Mouse (Mus musculus): Measurements from ENCODE around the gene Fam110a.

Fam110a gene

DNA sequence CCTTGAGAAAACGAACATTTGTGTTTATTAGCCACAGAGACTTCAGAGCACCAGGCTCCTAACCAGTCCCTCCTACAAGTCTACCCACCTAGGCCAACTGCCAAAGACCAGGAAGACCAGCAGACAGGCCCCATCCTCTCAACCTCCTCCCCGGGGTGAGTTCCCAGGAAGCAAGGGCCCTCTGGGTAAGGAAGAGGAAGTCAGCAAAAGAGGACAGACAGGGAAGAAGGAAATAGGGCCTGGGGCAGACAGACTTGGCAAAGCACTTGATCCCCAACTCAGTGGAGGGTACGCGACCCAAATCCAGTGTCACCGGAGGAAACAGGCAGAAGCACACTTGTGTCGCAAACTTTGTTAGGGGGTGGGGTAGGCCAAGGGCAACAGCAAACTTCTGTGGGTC lies 10.6 kb downstream of the Fam110a start:
- no peak for DNase-seq

DNA sequence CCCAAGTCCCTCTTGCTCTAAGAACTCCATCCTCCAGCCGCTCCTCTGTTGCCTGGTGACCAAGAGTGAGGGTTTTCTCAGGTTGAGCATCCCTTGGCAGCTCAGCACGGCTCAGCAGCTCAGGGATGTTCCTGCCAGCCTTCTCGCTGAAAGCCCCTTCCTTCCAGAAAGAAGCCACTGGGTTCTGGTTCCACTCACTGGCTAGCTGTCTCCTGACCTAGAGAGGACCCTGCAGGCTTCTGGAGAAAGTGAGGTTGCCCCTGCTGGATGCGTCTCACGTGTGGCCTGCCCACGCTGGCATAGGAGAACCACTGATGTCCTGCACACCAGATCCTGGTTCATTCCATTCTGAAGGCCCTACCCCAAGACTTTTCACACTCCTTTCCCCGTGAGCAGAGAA lies 11.0 kb downstream of the Fam110a start:
- no peak for DNase-seq

DNA sequence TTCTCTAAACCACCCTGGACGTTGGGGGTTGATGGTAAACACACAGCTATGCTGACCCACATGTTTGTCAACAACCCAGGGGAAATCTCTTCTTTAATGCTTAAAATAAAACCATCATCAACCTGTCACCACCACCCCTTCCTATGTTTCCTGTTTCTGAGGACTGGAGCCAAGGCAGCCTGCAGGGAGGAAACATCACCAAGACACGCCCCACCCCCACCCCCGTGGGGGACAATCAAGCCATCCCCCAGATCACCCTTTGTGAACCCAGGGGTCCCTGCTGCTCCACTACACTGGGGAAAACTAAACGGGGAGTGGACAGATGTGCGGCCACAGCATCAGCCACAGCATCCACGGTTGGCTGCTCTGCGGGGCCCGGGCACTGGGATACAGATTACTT lies 11.6 kb downstream of the Fam110a start:
- no peak for DNase-seq

DNA sequence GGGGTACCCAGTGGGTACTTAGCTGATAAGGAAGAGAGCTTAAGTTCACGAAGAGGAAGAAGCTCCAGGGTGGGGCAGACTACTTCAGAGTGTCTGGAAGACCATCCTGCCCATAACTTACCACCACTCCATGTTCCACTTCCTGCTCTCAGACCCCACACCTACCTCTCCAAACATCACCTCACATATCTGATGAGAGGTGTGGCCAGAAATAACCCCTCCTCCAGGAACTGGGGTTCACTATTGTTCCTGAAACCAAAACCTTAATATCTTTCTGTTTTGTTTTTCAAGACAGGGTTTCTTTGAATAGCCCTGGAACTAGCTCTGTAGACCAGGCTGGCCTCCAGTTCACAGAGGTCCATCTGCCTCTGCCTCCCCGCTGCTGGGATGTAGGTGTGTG lies 12.2 kb downstream of the Fam110a start:
- no peak for DNase-seq

DNA sequence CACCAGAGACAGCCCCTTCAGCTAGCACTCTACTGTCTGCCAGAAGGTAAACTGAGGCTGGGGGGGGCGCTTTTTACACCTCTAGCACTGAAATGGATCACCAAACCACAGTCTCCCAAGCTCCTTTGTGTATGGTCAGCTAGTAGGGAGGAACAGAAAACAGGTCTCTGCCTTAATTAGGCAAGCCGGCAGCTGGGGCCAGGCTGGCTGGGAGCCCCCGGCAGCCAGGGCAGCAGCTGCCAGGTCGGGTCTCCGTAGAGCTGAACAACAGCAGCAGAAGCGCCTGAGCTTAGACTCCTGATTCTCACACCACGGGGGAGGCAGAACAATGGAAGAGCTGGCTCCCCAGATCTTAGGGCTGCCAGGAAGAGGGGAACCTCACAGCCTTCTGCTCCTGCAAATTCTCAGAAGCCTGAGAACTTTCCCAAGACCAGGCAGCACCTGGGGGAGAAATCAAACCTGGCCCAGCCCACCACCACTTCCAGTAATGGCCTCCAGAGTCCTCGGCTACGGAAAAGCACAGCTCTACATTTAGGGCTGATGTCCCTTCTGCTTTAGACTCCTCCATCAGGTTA lies 12.8 kb downstream of the Fam110a start:
- DNase-seq = no peak

DNA sequence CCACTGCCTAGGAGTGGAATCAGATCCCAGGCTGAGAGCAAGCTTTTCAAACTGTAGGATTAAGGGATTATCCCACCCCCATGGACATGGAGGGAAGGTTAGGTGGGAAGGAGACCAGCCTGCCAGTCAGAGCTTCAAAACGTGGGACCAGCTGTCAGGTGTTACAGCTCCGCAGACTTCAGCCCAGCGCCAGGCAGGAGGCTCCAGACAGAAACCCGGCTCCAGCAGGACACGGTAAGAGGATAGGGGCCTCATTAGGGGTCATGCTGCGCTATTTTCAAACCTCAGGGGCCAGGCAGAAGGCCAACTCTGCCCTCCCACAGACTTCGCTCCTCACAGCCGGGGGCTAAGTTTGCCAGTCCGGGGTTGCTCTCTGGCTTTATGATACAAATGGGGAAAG lies 16.0 kb downstream of the Fam110a start:
- DNase-seq = no peak

DNA sequence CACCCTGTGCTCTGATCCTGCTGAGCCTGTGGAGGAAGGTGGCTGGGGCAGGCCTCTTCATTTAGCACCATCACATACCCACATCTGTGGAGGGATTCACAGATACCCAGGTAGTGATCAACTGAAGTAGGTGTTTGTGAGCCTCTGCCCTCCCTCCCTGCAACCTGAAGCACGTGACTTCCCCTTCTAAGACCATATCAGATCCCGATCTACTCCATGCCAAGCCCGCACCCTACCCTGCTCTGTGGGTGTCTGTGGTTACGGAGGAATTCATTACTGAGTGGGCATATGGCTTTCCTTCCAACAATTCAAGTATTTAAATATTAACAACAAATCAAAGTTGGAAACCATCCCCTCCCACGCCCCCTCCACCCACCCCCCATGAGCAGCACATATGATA lies 16.7 kb downstream of the Fam110a start:
- DNase-seq = no peak

DNA sequence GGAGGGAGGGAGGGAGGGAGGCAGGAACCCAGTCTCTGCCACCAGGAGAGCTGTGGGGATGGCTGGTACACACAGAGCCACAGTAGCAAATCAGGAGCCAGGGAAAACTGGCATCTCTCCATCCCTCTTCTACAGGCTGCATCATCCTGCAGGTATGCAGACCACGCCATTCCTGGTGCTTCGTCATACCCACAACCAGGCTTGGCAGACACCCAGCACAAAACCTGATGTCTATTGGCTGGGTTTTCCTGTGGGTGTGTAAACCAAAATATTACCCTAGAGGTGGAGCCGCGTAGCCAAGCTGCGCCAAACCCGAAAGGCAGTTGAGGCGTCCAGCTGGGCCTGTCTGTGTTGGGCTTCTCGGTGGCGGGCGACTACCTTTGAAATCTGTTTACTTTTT lies 17.5 kb downstream of the Fam110a start:
- DNase-seq = peak; percentile 87

DNA sequence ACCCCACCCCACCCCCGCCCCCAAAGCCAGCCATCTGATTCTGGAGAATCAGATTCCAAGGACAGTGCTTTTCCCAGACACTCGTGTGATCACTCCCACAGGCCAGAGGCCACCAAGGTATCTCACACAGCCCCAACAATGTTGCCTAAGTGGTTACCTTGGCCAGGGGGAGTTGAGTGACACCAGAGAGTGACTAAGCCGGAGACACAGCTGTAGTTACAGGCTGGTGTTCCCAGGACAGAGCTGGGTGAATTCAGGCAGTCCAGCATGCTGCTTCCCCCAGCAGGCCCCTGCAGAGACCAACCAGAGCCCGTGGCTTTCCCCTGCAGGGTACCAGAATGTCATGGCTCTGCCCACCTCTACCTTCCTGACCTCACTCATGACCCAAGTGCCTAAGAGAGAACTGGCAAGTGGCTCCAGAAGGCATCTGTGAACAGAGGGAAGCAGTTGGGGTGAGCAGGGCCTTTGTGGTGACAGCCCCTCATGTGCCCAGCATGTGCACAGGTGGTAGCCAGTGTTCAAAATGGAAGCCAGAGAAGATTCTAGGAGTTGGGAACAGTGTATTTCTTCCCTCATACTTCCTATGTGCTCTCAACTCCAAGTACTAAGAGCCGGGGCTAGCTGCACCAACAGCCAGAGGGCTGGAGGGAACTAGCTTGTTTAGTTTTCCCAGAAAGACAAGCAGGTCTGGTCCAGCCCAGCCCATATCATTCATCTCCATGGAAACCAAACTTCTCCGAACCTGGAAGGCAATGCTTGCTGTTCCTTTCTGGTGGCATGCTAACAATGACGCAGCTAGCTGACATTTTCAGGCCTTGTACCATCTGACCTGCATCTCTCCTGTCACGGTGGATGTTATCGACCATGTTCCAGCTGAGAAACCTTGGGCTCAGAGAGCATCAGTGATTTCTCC lies 18.5 kb downstream of the Fam110a start:
- no peak for DNase-seq

DNA sequence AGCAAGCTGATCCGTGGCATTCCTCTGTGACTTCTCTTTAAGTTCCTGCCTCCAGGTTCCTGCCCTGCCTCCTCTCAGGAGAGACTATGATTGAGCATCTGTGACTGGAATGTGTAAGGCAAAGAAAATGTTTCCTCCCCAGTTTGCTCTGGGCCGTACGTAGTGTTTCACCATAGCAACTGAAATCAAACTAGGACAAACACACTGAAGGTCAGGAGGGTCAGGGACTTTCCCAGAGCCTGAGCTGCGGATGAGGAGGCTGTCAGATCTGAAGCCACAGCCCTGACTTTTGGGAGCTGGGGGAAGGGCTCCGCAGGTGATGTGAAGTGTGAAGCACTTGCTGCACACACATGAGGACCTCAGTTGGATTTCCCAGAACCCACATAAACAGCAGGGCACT lies 20.7 kb downstream of the Fam110a start:
- DNase-seq = no peak

DNA sequence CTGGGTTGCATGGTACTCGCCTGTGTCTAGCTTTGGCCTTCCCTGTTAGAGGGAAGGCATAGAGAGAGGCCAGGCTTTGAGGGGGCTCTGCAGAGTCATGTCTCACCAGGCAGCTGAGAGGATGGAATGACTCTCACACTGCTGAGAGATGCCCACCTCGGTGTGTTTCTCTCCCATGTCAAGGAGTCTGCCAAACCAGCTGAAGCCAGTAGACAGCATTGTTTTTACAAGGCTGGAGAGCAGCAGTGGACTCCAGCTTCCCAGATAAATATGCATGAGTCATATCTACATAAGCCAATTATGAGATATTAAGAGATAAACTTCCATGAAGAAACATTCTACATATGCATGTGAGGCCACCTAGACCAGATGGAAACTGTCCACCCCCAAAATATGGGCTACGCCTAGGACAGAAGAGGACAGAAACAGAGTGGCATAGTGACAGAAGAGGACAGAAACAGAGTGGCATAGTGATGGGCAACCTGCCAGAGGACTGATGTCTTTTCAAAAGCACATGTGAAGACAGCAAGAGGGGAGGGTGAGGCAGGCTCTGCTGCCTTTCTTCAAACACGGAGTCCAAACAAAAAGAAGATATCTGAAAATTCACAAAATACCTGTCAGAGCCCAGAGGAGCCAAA lies 23.4 kb downstream of the Fam110a start:
- no peak for DNase-seq

DNA sequence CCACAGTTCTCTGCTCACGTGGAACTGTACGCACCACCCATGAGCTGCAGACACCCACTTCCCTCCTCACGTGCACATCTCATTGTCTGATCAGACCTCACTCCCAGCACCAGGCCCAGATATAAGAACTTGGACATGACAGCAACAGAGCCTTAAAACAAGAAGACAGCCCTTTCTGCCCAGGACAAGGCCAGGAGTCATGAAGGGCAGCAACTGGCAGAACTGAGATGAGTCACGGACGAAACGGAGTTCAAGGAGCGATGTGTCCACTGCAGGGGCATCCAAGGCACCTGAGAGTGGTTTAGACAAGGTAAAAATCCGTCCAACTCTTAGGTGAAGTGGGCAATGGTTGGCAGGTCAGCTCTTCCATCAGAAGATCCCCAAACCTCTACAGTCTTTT lies 26.4 kb downstream of the Fam110a start:
- DNase-seq = no peak

DNA sequence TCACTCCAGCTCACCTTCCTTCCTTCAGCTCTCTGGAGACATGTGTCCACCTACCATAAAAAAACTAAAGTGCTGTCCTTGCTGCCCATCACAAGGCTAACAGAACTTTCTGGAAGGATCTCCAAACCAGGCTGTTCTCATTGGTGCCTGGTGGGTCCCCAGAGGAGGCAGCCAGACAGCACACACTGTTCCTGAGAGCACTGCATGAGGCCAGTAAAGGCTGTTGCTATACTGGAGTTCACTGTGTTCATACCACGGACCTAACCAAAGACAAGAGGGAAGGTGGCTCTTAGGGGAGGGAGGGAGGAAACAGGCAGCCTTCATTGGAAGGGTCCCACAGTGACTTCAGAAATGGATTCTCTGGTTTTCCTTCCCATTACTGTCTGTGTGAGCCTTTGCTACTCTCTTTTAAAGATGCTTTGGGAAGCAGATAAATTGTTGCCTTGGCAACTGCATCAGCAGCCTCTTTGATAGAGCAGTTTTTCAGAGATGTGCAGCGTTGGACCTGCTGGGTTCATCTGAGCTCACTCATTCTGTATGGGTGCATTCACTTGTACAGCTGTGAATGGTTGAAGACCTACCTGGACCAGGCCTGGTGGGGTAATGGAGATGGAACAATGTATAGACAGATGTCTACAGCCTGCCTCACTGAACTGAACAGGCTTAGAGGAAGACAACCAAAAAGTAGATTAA lies 30.8 kb downstream of the Fam110a start:
- DNase-seq = no peak

DNA sequence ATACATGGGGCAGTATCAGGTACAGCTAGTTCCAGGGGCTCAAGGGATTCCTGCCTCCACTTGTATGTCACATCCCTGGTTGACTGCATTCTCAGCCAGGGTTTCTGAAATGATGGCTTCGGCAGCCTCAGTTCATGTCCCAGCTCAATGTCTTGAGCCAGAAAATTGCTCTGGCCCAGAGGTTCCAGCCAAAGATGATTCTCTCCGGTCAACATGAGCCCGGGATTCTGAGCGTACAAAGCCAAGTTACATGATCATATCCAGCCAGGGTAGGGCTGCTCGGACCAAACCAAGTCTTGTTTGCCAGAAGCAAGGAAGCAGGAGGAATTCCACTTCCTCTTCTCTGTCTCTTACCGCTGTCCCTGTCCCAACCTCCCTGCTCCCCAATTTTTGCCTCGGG lies 31.7 kb downstream of the Fam110a start:
- DNase-seq = no peak

DNA sequence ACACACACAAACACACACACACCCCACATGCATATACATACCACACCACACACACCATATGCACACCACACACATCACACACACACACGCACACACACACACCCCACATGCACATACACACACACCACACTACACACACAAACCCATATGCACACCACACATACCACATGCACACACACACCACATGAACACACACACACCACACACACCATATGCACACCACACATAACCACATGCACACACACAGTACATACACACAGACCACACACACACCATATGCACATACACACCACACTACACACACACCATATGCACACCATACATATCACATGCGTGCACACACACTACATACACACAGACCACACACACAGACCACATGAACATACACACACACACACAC lies 32.4 kb downstream of the Fam110a start:
- DNase-seq = no peak

DNA sequence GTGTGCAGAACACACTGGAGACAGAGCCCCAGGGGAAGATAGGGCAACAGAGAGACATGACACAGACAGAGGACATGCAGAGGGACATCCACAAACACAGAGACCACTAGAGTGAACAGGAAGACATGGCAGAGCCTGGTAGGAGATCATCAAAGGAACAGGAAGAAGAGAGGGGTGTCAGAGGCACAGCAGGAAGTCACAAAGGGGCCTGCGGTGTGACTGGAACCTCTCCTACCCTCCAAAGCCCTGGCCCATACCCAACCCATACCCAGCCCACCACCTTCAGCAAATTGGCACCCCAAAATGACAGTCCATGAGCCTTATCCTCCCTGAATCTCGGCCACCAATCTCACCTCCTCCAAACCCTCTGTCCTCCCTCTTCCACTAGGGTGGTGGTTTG lies 35.9 kb downstream of the Fam110a start:
- DNase-seq = no peak

DNA sequence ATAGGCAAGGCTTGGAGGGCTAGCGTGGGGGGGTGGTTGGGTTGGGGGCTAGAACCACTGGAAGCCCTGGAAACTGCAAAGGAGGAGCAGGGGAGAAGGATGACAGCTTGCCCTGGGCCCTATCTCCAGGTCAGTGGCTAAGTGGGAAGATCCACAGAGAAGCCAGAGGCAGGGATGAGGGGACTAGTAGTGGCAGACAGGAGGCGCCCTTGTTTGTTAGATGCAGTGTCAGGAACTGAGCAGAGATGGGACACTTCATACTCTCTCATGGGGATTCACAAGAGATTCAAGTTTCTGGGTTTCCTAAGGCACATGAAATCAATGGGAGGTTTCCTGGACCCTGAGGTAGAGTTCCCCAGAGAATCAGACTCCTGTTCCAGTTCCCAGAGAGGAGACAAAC lies 38.8 kb downstream of the Fam110a start:
- DNase-seq = no peak

DNA sequence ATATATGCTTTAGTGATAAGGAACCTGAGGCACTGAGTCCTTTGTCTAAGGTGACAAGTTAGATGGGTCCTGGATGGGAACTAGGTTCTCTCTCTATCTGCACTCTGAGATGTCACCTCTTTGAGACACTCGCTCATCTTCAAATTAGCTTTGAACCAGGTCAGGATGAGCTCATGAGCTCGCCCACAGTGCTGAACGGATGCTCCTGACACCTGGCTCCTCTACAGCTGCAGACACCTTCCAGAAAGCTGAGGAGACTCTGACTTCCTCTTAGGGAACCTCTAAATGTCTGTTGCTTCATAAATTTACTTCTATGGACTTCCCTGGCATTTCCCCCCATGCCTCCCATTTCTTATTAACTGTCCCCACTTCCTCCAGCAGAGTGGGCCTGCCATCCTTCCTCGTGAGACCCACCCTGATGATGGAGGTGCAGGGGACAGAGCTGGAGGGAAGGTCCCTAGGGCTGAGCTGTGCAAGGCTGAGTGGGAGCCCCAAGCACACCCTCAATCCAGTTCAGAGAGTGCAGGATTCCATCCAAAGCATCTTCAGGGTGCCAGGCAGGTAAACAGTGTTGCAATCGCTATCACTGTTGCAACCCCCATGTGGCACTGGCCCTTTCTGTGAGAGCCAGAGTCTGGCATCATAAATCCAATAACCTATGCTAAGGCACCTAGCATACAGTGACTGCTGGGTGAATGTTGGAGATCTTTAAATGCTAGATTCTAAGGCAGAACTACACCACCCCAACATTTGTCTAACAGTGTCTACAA lies 40.2 kb downstream of the Fam110a start:
- no peak for DNase-seq

DNA sequence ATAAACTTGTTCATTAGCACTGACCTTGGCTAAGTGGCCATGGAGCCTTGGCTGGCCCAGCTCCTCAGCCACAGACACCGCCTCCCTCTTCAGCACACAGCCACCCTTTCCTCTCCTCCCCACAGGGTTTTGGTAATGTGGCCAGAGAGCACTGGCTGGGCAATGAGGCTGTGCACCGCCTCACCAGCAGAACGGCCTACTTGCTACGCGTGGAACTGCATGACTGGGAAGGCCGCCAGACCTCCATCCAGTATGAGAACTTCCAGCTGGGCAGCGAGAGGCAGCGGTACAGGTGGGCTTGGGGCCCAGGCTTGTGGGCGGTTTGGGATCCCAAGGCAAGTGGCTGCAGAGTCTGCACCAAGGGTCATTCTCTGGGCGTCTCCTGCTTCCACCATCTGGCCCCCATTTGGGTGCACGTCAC lies 41.2 kb downstream of the Fam110a start:
- DNase-seq = no peak

DNA sequence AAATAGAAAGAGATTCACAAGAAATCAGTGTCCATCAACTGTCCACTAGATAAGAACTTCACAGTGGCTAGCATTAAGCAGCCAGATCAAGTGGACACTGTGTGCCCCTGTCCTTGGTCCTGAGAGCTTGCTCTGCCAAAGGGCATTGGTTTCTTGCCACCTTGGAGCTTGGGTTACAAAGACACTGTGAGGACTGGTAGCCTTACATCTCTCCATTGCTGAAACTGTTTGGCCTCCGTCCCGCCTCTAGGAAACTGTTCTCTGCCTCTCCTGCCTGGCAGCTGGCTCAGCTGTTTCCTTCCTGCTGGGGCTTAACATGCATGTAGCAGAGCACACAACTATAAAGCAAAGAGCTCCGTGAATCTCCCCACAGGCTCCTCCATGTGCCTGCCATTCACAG lies 42.1 kb downstream of the Fam110a start:
- DNase-seq = no peak

DNA sequence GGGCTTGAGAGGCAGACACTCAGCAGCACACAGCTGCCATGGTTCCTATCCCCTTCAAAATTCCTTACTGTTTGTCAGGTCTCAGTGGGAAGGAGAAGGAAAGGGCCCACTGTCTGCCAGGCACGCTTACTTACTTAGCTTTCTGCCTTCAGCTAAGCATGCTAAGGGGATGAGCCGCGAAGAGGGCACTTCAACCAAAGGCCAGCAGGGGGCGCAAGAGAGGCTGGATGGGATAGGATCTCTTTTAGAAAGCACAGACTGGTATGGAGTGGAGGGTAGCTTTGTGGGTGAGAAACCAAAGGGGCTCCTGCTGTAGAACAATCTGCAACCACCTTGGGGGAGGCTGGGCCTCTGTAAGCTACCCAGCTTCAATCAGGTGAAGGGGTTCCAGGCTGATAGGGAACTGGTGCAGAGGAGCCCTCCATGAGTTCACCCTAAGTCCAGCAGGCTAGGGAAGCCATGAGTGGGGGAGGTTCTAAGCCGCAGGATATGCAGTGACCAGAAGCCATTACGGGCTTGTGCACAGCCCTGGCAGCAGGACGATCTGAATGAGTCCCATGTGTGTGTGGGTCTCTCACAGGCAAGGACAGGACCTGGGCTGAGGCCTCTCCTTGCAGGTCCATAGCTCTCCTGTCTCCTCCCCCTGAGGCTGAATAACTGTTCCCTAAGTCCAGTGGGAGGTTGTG lies 49.5 kb downstream of the Fam110a start:
- DNase-seq = peak; percentile 63

DNA sequence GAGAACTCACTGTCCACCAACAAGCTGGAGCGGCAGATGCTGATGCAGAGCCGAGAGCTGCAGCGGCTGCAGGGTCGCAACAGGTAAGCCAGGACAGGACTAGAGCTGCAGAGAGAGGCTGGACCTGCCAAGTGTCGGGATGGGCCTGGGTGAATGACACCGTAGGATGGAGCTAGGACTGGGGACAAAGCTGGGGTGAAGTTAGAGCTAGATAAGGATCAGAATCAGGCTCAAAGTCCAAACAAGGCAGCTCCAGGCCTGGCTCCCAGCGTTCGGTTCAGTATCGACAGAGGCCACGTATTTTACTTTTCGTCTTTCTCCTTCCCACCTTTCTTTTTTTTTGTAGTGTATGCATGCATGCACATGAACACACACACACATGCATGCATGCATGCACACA lies 52.9 kb downstream of the Fam110a start:
- DNase-seq = no peak
